Mouse (Mus musculus) heart, adult 2 months (tissue): ENCODE results near the gene Rreb1.

ENCODE experiments used
- CTCF ChIP-seq: fragments of 200-600 bp; IDR thresholded peaks from 2 replicates; pipeline ENCODE4 v1.8.1; 2022; ENCODE audit warnings: antibody characterized with exemption, mild to moderate bottlenecking, moderate library complexity
- EP300 ChIP-seq: fragments of 200-500 bp; IDR thresholded peaks from 2 replicates; pipeline ENCODE4 v1.6.1; 2011; ENCODE audit warnings: low read depth, low read length, control low read depth; ENCODE audit not compliant: insufficient read depth

DNA sequence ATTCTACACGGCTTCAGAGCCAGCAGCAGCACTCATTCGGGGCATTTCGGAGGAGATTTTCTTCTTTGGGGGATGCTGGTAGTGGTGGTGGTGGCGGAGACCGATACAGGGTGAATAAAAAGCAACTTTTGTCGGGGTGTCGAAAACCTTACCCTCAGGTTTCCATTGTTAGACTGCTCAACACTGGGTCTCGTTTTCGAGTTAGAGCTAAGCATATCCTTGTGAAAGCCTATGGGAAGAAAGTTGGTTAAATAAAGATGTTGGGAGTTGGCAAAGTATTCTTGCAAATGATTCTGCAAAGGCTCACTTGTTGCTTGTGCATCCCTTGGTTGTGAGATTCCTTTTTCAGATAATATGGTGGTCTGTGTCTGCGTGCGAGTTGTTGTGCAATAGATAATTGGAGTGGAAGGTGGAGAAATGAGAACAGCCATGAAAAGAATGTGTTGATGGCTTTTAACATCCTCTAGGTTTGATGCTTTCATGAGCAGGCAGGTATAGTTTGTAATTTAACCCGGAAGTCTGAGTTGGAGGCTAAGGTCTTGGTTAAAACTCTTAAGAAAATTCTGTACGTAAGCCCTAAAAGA lies 49.9 kb downstream of the Rreb1 start:
- TF ChIP-seq EP300 (no peak), CTCF (no peak)
